Mouse (Mus musculus) thymus, postnatal 0 days (tissue): ENCODE measurements around the gene Hspbap1. TPM values are rescaled to one million over a fixed set of nuclear protein-coding genes. Genes with fewer than 3 reads are reported as not detected.
A peak's percentile ranks its signal among the peaks of the same experiment; 100 is the strongest.

Experiments used
- DNase-seq: peaks from one replicate; pipeline ENCODE4 v3.0.0-alpha.2; 2015; ENCODE audit warnings: low spot score
- polyA plus RNA-seq: library from polyadenylated mRNA; unstranded; fragments of >200 nt; fragmentation: Nextera tagmentation; extraction: Ambion mirVana; gene quantifications from 2 replicates; pipeline ENCODE4 v1.2.1, GENCODE M21; 2015

Hspbap1 gene
- polyA plus RNA-seq, 1 experiment from 2014 or later, result 17.1 TPM

GRCm38 (mm10) chr16:35791962-35792521, 21.9 kb downstream of the Hspbap1 start:
- no peak for DNase-seq

- DNase-seq, result no peak
These were observed 32.0 kb downstream of the Hspbap1 start for GRCm38 (mm10) chr16:35802163-35802562.

GRCm38 (mm10) chr16:35803723-35804122, 33.5 kb downstream of the Hspbap1 start:
- DNase-seq, result no peak

- no peak for DNase-seq
These were observed 36.9 kb downstream of the Hspbap1 start for GRCm38 (mm10) chr16:35806973-35807662.

GRCm38 (mm10) chr16:35807663-35807992, 37.5 kb downstream of the Hspbap1 start:
- no peak for DNase-seq

GRCm38 (mm10) chr16:35808838-35809237, 38.7 kb downstream of the Hspbap1 start:
- DNase-seq, result no peak

GRCm38 (mm10) chr16:35813119-35813518, 42.9 kb downstream of the Hspbap1 start:
- DNase-seq, result no peak

- DNase-seq, result peak; percentile 89
These were observed 47.3 kb downstream of the Hspbap1 start for GRCm38 (mm10) chr16:35817255-35818089.

GRCm38 (mm10) chr16:35829999-35830398, 59.8 kb downstream of the Hspbap1 start:
- DNase-seq, result no peak

- no peak for DNase-seq
These were observed 62.8 kb downstream of the Hspbap1 start for GRCm38 (mm10) chr16:35832926-35833325.

GRCm38 (mm10) chr16:35834653-35835052, 64.5 kb downstream of the Hspbap1 start:
- no peak for DNase-seq

GRCm38 (mm10) chr16:35839680-35840079, 69.5 kb downstream of the Hspbap1 start:
- DNase-seq, result peak; percentile 67

GRCm38 (mm10) chr16:35847138-35847537, 77.0 kb downstream of the Hspbap1 start:
- no peak for DNase-seq

- DNase-seq, result no peak
These were observed 85.7 kb downstream of the Hspbap1 start for GRCm38 (mm10) chr16:35855846-35856245.

- DNase-seq, result no peak
These were observed 86.6 kb downstream of the Hspbap1 start for GRCm38 (mm10) chr16:35856766-35857165.

- DNase-seq, result no peak
These were observed 90.1 kb downstream of the Hspbap1 start for GRCm38 (mm10) chr16:35860236-35860635.

- DNase-seq, result no peak
These were observed 91.9 kb downstream of the Hspbap1 start for GRCm38 (mm10) chr16:35862057-35862456.

GRCm38 (mm10) chr16:35867726-35868125, 97.6 kb downstream of the Hspbap1 start:
- DNase-seq, result no peak

- no peak for DNase-seq
These were observed 99.0 kb downstream of the Hspbap1 start for GRCm38 (mm10) chr16:35869126-35869525.

- no peak for DNase-seq
These were observed 99.5 kb downstream of the Hspbap1 start for GRCm38 (mm10) chr16:35869656-35870055.

- DNase-seq, result peak; percentile 25
These were observed 100.4 kb downstream of the Hspbap1 start for GRCm38 (mm10) chr16:35870581-35871047.
